Mouse (Mus musculus) megakaryocyte, embryonic 14.5 days (primary cell): ENCODE measurements at regions not wholly inside any gene's neighbourhood (a gene's known extent, or its start where the extent isn't known, plus 50 kb on each side); places are given as distances from the start of the nearest gene placed in this dataset.

ENCODE experiments used
- H3K27me3 ChIP-seq: replicated peaks from 2 replicates; pipeline ENCODE3; 2012; ENCODE audit warnings: inconsistent platforms
- H3K36me3 ChIP-seq: replicated peaks from 2 replicates; pipeline ENCODE3; 2012; ENCODE audit warnings: low read length, inconsistent platforms, mixed read lengths
- H3K4me1 ChIP-seq: 2 replicates; pipeline ENCODE4 v1.6.1; 2012; ENCODE audit warnings: inconsistent platforms
- H3K4me3 ChIP-seq: replicated peaks from 2 replicates; pipeline ENCODE3; 2012; ENCODE audit warnings: moderate library complexity, mild to moderate bottlenecking, inconsistent platforms
- H3K9me3 ChIP-seq: 2 replicates; pipeline ENCODE4 v1.6.1; 2012; ENCODE audit warnings: inconsistent platforms
- FLI1 ChIP-seq: IDR thresholded peaks from 2 replicates; pipeline ENCODE4 v1.6.1; 2012; ENCODE audit warnings: low read length, inconsistent platforms, mixed read lengths
- GATA1 ChIP-seq: IDR thresholded peaks from 3 replicates; pipeline ENCODE4 v1.6.1; 2012; ENCODE audit warnings: mixed read lengths, low read length, inconsistent platforms, borderline replicate concordance

DNA sequence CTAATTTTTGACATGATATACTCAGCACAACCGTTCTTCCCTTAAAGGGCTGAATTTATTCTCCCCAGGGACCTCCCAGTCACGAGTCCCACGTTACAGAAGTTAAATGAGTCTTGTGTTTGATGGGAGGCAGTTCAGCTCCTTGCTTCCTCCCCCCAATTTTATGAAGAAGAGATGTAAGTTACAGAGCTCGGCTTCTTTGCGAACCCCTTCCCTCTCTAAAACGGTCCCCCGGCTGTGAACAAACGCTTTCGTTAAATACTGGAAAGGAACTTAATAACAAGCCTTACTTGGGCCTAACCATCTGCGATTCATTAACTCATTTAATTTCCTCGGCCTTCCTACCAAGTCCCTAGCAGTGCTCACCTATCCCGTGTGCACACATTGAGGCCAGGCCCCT is 84.9 kb upstream of the A530016L24Rik start:
- Histone ChIP-seq H3K4me1 (no peaks in the 10 kb centered on the region), H3K36me3 (no peaks in the 10 kb centered on the region), H3K9me3 (no peaks in the 10 kb centered on the region; the same call in 1 of the 2 replicates), H3K27me3 (peaks cover 61% of the 10 kb centered on the region), H3K4me3 (no peak overlapping the region)
- TF ChIP-seq GATA1 (no peak), FLI1 (no peak)

DNA sequence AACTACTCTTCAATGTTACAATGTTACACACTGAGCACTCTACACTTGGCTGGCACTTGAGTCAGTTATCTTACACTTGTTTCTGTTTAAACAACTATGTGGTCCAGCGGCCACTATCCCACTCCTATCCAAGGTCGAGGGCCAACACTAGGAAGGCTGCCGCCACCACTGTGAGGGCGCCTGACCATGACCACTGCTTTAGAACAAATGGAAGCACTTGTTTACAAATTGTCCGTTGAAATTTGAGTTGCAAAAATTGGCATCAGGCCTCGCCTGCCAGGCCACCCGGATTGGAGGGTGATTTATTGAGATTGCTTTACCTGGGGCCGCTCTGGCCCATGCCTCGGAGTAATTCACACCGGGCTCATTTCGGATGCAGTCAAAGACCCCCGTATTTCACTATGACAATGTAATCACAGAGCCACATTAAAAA is 83.5 kb upstream of the A530016L24Rik start:
- no peak overlapping the region for H3K4me3 ChIP-seq
- H3K36me3 ChIP-seq, result no peaks in the 10 kb centered on the region
- H3K9me3 ChIP-seq, result no peaks in the 10 kb centered on the region
- no peaks in the 10 kb centered on the region for H3K4me1 ChIP-seq
- peaks cover 68% of the 10 kb centered on the region for H3K27me3 ChIP-seq
- TF ChIP-seq GATA1, result no peak
- no peak for TF ChIP-seq FLI1

DNA sequence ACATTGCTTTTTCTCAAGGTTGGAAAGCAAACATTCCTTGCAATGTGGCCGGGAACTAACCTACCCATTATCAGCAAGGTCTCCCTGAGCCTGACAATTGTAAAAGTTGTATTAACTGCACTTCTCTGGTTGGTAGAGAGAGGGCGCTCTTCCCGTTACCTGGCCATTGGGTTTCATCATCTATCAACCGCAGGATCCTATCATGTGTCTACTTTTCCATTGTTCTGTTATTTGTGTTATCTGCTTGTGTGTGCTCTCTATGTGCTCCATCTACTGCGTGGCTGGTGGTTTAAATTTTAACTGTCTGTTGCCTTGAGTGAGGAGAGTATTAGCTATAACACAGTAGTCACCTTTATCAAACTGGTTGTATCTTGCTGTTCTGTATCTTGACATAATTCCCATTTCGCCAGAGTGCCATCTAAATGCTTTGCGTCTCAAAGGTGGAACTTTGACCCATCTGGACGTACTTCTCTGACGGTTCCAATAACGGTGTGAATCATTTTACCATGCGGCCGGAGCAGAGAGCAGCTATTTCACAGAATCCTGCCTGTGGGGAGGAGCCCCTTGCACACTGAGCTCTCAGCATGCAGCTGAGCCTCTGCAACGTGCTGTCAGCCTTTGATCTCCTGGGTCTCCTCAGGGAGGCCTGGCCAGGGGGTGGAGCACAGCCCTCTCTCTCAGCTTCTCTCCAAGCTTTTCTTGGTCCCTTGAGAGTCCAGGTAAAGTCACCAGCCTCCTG is 77.5 kb upstream of the A530016L24Rik start:
- peaks cover 10% of the 10 kb centered on the region; the same call in 1 of the 2 replicates for H3K4me1 ChIP-seq
- TF ChIP-seq FLI1, result no peak
- TF ChIP-seq GATA1, result no peak
- no peaks in the 10 kb centered on the region for H3K36me3 ChIP-seq
- H3K9me3 ChIP-seq, result no peaks in the 10 kb centered on the region
- no peak overlapping the region for H3K4me3 ChIP-seq
- H3K27me3 ChIP-seq, result peaks cover 70% of the 10 kb centered on the region

DNA sequence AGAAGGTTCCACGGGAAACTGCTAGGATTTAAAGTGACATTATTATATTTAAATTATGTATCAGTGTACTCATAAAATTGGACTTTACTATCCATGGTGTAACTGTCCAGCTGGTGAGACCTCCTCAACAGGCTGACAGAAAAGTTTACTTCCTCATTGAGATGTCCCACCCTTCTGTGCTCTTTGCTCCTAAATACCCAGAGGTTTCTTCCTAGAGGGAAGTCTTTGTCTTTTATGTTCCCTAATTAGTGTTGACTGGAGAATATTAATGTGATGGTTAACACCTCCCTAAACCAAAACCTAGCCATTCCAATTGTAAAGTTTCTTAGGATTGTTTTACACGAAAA is 76.9 kb upstream of the A530016L24Rik start:
- no peak for TF ChIP-seq FLI1
- no peak for TF ChIP-seq GATA1
- Histone ChIP-seq H3K36me3 (no peaks in the 10 kb centered on the region), H3K27me3 (peaks cover 68% of the 10 kb centered on the region)

DNA sequence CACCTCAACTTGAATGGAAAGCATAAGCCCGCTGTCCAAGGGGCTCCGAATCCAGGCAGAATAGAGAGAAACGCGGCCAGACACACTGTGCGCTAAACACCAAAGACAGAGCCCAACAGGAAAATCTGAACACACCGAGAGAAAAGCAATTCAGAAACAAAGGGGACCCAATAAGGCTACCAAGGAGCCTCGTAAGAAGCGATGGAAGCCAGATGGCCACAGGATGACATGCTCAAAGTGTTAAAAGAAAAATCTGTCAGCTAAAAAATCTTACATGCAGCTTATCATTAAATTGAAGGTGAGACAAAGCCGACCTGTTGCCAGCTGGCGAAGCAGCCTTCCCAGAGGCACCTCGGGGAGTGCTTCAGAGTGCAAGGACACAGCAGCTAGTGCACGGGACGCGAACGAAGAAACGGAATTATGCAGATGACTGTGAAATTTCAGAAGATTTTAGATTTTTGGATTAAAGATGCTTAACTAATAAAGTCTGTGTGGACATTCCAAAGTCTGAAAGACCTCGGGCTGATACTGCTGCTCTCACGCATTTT is 73.2 kb upstream of the A530016L24Rik start:
- H3K9me3 ChIP-seq, result no peaks in the 10 kb centered on the region
- TF ChIP-seq FLI1, result no peak

More for the DNA sequence above, 76.9 kb upstream of the A530016L24Rik start:
- Histone ChIP-seq H3K9me3 (no peaks in the 10 kb centered on the region), H3K4me3 (no peak overlapping the region), H3K4me1 (peaks cover 10% of the 10 kb centered on the region; the same call in 1 of the 2 replicates)

DNA sequence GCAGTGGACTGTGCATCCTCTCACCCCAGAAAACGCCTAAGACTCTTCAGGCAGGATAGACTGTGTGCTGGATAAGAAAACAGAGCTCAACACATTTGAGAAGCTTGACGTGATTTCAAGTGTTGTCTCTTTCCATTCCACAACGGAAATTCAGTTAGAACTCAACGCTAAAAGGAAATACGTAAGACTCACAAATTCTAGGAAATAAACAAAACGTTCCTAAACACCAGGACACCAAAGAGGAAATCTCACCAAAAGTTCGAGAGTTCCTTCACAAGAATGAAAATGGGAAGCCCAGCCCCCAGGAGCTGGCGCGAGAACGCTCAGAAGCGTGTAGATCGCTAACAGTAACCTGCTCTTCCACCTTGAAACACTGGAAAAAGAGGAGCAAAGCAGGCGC is 72.7 kb upstream of the A530016L24Rik start:
- H3K36me3 ChIP-seq, result no peaks in the 10 kb centered on the region
- H3K9me3 ChIP-seq, result peaks cover 3% of the 10 kb centered on the region
- no peak overlapping the region for H3K4me3 ChIP-seq
- peaks cover 10% of the 10 kb centered on the region; the same call in 1 of the 2 replicates for H3K4me1 ChIP-seq
- H3K27me3 ChIP-seq, result peaks cover 51% of the 10 kb centered on the region
- TF ChIP-seq GATA1 (no peak), FLI1 (no peak)

More for the DNA sequence above, 73.2 kb upstream of the A530016L24Rik start:
- H3K4me3 ChIP-seq, result no peak overlapping the region
- peaks cover 52% of the 10 kb centered on the region for H3K27me3 ChIP-seq
- peaks cover 10% of the 10 kb centered on the region; the same call in 1 of the 2 replicates for H3K4me1 ChIP-seq
- no peaks in the 10 kb centered on the region for H3K36me3 ChIP-seq

DNA sequence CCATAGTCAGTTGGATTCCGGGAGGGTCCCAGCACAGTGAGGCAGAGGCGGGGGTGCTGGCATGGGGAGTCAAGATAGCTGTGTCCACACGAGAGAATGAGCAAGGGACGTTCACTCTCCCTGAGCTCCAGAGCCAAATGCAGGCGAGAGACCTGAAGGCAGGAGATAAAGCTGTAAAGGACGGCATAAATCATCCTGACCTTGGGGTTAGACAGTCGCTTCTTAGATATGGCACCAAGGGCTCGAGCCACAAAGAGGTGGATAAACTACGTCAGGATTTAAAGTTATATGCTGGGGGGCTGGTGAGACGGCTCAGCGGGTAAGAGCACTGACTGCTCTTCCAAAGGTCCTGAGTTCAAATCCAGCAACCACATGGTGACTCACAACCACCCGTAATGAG is 70.6 kb upstream of the A530016L24Rik start:
- H3K9me3 ChIP-seq, result peaks cover 10% of the 10 kb centered on the region
- H3K27me3 ChIP-seq, result peaks cover 51% of the 10 kb centered on the region
- no peak overlapping the region for H3K4me3 ChIP-seq

DNA sequence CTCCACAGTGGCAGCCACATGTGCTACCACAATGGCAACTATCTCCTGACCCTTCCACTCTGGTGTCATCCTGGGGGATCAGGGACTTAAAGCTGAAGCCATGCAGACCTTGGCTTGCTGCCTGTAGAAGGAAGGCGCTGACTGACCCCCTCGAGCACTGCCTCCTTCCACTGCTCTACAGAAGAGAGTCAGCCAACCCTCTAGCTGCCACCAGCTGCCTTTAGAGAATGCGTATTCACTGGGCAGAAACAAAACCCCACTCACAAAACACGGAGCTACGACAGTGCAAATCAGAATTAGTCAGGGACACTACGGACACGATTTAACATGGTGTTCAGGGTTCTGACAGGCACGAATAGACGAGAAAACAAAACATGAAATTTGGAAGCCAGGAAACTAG is 67.1 kb upstream of the A530016L24Rik start:
- Histone ChIP-seq H3K36me3 (no peaks in the 10 kb centered on the region), H3K4me1 (peaks cover 4% of the 10 kb centered on the region; the same call in 1 of the 2 replicates), H3K9me3 (peaks cover 10% of the 10 kb centered on the region), H3K4me3 (no peak overlapping the region), H3K27me3 (peaks cover 54% of the 10 kb centered on the region)
- TF ChIP-seq FLI1 (no peak), GATA1 (no peak)

More for the DNA sequence above, 70.6 kb upstream of the A530016L24Rik start:
- no peaks in the 10 kb centered on the region for H3K36me3 ChIP-seq
- no peak for TF ChIP-seq GATA1
- TF ChIP-seq FLI1, result no peak
- H3K4me1 ChIP-seq, result peaks cover 4% of the 10 kb centered on the region; the same call in 1 of the 2 replicates

DNA sequence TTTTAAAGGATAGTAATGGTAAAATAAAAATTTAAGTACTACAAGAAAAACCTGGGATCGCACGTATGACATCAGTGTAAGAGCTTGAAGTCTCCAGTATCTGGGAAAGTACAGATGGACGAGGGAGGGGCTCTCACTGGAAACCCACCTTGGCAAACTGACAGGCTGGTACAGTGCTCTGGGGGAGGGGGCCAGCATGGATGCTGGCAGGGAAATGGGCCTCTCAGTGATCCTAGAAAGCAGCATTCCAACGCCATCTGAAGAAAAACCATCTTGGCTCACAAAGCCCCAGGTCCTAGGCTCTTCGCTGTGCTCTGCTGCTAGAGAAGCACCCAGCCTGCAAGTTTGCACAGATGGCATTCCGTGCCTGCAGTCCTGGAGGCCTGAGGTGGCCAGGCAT is 65.1 kb upstream of the A530016L24Rik start:
- H3K4me1 ChIP-seq, result peaks cover 4% of the 10 kb centered on the region; the same call in 1 of the 2 replicates
- H3K27me3 ChIP-seq, result peaks cover 57% of the 10 kb centered on the region
- no peak overlapping the region for H3K4me3 ChIP-seq
- no peaks in the 10 kb centered on the region for H3K36me3 ChIP-seq
- TF ChIP-seq FLI1 (no peak), GATA1 (no peak)
- peaks cover 10% of the 10 kb centered on the region for H3K9me3 ChIP-seq

DNA sequence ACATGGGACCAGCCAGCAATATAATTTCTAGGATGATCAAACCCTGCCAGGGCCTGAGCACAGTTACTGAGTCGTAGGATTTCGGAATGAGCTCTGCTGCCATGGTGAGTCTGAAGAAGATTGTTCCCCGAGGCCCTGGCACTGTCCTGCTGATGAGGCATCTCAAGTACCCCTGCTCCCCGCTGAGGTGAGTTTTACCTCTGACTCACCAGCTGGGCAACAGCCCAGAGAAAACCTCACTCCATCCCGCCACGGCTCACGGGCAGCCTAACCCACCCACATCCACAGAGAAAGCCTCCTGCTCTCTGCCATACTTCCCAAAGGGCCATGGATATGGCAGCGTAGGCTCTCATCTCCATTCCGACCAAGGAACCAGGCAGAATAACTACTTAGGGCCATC is 62.6 kb upstream of the A530016L24Rik start:
- peaks cover 6% of the 10 kb centered on the region for H3K9me3 ChIP-seq
- H3K4me3 ChIP-seq, result no peak overlapping the region
- no peaks in the 10 kb centered on the region for H3K36me3 ChIP-seq
- peaks cover 70% of the 10 kb centered on the region for H3K27me3 ChIP-seq
- TF ChIP-seq GATA1 (no peak), FLI1 (no peak)
- peaks cover 4% of the 10 kb centered on the region; the same call in 1 of the 2 replicates for H3K4me1 ChIP-seq
